Mouse (Mus musculus): ENCODE data around the gene Car7. TPM values are rescaled to one million over a fixed set of nuclear protein-coding genes. Genes with fewer than 3 reads are reported as not detected.

The Car7 gene
- total RNA-seq (2015; ENCODE audit: low replicate concordance) (not detected in 2 replicates), total RNA-seq (2017; ENCODE audit: low replicate concordance) (0.51 TPM in 1 of 2 replicates, not detected in the other)

DNA sequence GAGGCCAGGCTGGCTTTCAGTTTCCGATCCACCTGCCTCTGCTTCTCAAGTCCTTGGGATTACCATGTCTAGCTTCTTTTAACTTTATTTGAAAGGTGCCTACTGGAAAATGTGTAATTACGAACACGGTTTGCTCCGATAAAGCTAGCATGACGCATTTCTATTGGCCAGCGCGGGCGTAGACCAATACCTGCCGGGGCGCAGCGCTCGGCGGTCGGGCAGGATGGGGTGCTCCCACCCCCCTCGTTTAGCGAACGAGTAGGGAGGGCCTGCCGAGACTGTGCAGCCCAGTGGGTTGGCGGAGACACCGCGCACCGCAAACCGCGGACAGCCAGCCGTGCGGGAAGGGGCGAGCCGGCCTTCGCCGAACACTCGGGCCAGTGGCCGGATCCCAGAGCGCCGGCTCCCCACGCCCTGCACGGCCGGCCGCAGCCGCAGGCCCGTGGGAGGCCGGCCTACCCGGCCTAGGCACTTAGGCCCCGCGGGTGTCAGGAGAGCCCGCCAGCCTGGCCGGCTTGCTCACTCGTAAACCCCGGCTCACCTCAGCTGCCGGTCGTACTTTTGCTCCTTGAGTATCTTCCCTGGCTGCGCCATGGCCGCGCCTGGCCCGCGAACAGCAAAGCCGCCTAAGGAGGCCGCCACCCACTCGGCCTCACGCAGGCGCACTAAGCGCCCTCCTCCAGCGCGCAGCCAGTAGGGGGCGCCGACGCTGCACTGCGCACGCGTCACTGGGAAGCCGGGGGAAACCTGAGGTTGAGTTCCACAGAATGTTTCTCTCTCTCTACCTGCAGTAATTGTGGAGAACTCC is at the start of gene Car7, which contains the start of gene Nae1:
Gene Car7 (plus strand): TSS at position 719 of the 808 bp plus-strand sequence.
Gene Nae1 (minus strand): TSS at position 667 of the 808 bp plus-strand sequence.
- ATAC-seq (replicated peaks; ENCODE audit: low FRiP score, poor library complexity, severe bottlenecking): peak; percentile 96

DNA sequence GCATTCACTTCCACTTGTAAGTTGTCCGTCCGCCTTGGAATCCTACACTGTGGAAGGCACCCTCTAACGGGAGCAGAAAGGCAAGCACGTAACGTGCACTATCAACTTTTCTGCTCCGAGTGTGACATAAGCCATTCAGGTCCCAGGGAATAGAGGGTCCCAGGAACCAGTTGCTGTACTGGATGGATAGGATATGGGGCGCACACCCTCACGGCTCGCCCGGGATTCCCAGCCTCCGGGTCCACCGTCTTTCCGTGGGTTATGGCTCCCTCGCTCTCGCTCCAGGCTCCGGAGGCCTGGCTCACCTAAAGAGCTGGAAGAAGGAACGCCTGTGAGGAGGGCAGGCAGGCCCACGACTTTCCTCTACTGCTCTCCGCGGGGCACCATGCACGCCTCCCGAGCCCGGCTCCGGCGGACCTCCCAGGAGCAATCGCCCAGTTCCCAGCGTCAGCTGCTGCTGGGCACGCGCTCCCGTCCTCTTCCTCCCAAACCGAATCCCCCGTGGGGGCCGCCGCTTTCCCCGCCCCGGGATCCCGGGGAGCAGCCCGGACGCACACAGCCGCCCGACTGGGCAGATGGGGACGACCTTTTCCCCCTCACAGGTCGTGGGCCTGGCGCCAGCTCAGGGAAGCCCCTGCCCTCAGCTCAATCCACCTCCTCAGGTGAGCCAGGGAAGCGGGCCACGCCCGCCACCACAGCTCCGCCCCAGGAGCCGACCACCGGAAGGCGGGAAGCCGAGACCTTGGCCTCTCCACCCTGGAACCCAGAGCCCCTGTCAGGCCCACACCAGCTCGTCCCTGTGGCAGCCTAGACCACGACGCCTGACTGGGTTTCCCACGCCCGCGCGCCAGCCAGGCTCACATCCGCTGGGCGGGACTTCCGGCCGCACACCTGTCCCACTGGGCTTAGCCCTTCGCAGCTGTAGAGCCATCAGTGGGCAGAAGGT is 25.2 kb upstream of the Car7 start, which contains the start of gene Terb1:
Gene Terb1 (minus strand): TSS at position 850 of the 946 bp plus-strand sequence.
- no peak for ATAC-seq (replicated peaks; ENCODE audit: low FRiP score, poor library complexity, severe bottlenecking)

DNA sequence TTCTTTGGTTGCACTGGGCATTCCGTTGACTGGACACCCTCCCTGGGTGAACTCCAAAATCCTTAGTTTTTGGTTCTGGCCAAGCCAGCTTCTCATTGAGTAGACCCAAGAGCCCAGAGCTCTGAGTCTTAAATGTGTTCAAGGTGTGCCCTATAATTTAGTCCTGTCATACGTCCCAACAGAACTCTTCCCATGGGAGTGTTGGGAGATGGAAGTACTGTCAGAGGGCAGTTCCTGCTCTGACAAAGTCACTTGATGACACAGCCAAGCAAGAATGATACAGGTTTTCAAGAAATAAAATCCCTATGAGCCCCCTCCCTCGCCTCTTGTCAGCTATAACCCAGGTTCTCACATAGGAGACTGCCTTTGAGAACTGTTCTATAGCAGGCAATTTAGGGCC is 24.4 kb upstream of the Car7 start:
- ATAC-seq (replicated peaks; ENCODE audit: low FRiP score, poor library complexity, severe bottlenecking): no peak

DNA sequence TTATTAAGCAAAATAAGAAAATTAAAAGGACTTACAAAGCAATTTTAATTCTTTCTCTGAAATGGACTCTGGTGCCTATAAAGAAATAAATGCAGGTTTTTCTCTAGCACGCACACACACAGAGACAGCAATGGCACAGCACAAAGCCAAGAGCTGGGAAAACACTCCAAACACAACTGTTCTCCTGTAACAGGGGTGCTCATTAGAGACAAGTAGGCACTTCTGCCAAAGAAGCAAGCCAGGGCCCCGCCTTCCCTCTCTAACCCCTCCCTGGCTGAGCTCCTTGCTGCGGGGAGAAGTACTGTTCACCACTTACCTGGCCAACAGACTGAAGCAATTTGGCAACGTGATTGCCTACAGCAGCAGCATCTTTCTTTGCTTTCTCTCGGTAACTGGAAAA is 16.6 kb upstream of the Car7 start:
- no peak for ATAC-seq (replicated peaks; ENCODE audit: low FRiP score, poor library complexity, severe bottlenecking)

DNA sequence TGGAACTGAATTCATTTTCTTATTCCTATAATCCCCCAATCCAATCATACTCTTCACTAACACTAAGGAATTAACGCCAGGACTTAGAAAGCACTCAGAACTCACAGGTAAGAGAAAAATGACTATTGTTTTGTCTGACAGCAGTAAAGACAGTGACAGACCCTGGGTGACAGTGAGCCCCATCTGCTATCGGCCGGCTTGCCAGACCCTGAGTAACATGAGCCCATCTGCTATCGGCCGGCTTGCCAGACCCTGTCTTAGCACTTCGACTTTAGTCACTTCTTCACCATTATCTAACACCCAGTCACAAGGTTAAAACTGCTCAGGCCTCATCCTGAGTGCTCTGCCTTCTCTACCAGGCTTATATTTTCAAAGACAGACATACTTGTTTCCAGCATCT is 4.8 kb upstream of the Car7 start:
- ATAC-seq (replicated peaks; ENCODE audit: low FRiP score, poor library complexity, severe bottlenecking): no peak

DNA sequence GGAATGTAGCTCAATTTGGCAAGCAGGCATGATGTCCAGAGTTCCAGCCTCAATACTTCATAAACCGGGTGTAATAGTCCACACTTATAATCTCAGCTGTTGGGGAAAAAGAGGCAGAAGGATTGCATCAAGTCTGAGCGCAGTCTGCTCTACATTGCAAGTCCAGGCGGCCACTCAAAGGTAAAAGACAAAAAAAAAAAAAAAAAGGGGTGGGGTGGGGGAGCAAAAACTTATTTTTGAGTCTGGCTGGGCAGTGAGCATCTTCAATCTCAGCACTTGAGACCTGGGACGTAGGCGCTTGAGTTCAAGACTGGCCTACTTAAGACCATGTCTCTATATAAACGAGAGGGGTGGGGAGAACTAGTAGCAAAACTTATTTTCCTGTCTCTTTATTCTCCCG is 938 bp upstream of the Car7 start:
- ATAC-seq (replicated peaks; ENCODE audit: low FRiP score, poor library complexity, severe bottlenecking): no peak

DNA sequence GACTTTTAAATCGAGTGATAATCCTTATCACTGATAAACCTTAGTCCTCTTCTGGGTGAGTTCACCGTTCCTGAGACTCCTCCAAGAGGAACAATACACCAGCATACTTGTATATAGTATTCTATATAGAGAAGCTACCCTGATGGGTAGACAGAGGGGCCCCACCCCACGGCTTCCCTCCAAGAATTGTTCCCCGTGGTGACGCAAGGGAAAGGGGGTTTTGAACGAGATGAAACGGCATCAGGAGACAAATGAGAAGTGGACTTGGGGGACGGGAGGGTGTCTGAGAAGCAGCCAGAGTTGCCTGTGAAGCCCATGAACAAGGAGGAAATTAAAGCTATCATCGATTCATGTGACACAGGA is 271 bp downstream of the Car7 start:
- ATAC-seq (replicated peaks; ENCODE audit: low FRiP score, poor library complexity, severe bottlenecking): peak; percentile 69

DNA sequence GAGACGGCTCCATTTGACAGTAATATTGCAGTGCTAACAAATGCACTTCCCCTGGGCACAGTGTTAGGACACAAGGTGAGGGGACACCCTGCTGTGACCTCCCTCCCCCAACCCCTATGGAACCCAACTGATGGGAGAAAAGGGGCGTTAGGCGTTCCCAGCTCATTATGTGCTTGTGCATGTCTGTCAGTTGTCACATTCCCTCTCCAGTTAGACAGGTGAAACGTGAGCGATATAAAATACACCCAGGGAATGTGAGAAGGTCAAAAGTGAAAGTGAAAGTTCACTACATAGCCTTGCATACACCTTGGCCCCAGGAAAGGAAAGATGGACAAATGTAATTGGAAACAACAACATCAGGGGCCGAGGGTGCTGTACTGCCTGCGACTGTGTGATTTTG is 889 bp downstream of the Car7 start:
- ATAC-seq (replicated peaks; ENCODE audit: low FRiP score, poor library complexity, severe bottlenecking): peak; percentile 30; the same call in 1 of the 2 replicates

DNA sequence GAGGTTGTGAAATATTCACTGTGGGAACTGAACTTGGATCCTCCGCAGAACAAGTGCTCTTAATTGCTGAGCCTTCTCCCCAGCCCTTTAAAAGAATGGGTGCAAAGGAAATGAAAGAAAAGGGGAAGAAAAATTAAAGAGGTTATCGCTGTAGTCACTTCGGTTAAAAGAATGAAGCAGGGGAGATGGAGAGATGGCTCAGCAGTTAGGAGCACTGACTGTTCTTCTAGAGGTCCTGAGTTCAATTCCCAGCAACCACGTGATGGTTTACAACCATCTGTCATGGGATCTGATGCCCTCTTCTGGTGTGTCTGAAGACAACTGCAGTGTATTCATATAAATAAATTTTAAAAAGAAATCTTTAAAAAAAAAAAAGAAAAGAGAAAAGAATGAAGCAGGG is 1.5 kb downstream of the Car7 start:
- no peak for ATAC-seq (replicated peaks; ENCODE audit: low FRiP score, poor library complexity, severe bottlenecking)

DNA sequence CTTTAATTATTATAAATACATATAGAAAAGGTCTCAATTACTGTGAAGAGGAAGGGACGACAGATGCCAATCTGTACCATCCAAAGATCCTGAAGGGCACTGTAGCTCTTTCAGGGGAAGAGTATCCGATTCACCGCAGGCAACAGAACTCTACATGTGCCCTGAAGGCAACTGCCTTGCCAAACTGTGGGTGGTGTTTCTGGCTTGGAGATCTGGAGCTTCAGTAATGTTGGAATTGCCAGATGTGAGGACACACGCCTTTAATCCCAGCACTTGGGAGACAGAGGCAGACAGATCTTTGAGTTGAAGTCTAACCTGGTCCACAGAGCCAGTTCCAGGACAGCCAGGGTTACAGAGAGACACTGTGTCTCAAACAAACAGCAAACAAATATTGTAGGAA is 4.4 kb downstream of the Car7 start:
- no peak for ATAC-seq (replicated peaks; ENCODE audit: low FRiP score, poor library complexity, severe bottlenecking)

DNA sequence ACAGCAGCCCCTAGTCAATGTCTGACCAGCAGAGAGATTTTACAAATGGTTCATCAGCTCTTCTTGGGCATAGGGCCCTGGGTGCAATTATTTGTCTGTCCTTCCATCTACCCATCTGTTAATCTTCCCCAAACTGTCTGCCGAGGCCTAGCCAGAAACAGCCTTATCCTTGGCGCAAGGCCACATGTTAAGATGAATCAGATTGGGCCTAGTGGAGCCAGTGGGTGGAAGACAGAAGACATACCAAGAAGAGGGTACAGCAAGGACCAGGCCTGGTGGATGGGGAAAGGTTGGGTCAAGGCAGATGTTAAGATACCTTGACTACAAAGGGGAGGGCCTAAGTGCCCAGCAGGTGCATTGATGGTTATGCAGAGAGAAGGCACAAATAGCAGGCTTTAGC is 5.1 kb downstream of the Car7 start:
- no peak for ATAC-seq (replicated peaks; ENCODE audit: low FRiP score, poor library complexity, severe bottlenecking)

DNA sequence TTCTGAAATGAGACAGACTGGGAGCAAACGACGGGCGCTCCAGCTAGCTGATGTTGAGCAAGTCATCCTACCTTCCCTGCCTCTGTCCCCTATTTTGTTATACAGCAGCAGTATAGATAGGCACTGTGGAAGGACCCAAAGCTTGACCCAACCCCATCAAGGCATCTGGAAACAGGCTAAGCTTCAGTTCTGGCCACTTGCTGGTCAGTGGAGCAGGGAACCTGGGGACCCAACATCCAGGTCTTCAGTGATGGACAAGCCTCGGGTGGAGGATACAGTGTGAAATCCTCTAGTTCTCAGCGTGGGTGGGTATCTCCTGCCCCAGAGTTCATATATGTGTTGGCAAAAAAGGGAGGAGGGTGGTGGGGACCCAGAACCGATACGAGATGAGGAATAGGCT is 5.7 kb downstream of the Car7 start:
- no peak for ATAC-seq (replicated peaks; ENCODE audit: low FRiP score, poor library complexity, severe bottlenecking)

DNA sequence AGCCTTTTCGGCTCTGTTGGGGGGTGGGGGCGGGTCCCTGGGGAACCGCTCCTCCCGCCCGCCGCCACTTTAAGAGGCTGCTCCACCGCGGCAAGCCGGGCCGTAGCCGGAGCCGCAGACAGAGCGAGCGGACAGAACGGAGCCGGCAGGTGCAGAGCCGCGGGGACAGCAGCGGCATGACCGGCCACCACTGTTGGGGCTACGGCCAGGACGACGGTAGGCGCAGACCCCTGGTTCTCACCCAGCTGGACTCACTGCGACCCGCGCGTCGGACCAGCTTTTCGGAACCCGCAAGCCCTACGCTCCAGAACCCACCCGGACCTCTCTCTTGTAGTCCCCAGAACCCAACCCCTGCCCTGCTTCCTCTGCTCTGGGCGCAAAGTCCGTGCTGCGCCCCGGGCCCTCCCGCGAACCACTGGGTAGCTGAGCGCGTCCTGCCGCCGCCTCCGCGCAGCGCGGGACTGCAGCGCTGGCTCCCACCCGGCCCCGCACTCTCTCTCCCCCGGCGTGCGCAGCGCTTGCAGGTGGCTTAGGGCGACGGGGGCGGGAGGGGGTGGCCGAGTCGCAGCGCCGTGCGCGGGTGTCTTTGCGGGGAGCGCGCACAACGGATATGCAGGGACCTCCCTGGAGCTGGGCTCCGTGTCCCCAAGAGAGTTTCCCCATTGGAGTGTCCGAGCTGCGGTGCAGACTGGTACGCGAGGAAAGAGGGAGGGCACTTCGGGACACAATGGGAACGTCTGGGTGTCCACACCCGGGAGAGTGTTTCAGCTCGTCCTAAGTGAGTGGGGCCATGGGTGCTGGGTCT is 6.4 kb downstream of the Car7 start:
- no peak for ATAC-seq (replicated peaks; ENCODE audit: low FRiP score, poor library complexity, severe bottlenecking)

DNA sequence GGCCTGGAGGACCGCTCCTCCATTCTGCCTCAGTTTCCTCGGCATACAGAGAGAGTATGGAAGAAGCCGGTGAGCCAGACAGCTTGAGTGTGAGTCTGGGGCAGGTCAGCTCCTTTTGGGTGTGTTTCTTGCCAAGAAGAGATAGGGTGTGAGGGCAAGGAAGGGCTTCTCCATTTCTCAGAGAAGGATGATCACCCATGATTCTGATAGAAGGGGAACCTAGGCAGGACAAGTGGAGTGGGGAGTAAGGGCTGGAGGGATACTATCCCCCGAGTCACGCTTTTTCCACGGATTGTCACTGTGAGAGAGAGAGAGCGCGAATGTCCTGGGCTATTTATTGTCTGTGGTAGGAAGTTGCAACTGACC is 7.0 kb downstream of the Car7 start:
- no peak for ATAC-seq (replicated peaks; ENCODE audit: low FRiP score, poor library complexity, severe bottlenecking)

DNA sequence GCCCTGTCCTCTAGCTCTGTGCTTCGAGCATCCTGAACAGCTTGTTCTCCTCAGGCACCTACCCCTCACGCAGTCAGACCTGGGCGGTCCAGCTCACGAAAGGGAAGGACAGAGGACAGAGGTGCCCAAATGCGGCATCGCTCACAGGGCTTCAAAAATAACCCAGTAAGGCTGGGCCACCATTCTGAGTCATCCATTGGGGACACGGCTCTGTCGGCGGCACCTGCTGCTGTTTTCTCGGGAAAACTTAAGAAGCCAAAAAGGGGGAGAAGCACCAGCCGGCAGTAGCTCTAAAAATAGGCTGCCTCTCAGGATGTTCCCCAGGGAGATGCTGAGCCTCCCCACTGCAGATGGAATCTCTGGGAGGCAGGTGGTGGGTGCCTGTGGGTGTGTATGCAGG is 7.7 kb downstream of the Car7 start:
- ATAC-seq (replicated peaks; ENCODE audit: low FRiP score, poor library complexity, severe bottlenecking): no peak

DNA sequence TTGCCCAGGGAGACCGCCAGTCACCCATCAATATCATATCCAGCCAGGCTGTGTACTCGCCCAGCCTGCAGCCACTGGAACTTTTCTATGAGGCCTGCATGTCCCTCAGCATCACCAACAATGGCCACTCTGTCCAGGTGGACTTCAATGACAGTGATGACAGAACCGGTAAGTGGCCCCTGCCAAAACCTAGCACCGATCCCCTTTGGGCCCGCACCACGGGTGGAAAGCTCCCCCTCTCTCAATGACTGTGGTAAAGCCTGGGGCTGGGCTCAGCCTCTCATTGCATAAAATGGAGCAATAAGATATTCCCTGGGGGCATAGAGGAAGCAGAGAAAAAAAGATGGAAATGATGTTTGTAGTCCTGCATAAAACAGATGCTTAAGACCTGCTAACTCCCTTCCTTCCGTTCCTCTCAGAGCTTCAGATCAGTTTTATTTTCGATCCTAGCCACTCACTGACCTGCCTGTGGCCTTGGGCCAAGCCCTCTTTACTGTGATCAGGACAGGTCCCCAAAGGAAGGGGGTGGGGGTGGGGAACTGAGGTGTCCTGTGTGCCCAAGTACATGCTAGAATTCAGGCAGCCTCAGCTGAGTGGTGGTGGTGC is 9.1 kb downstream of the Car7 start:
- ATAC-seq (replicated peaks; ENCODE audit: low FRiP score, poor library complexity, severe bottlenecking): no peak

DNA sequence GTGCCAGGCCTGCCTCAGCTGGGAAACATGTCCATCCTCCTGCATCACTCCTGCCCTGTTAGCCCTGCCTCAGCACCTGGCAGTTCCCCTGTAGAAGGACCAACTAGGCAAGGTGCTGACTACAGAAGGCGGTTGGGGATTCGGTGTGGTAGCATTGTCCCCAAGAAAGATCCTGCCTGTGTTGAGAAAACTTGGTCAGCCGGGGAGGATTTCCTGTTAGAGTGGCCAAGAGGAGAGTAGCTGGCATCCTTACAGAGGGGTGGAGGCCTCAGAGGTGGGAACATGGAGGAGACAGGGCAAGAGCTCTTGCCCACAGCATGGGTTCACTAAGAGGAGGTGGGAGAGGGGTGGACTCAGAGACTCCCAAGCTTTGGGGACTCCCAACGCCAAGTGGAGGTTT is 20.7 kb downstream of the Car7 start:
- ATAC-seq (replicated peaks; ENCODE audit: low FRiP score, poor library complexity, severe bottlenecking): no peak

DNA sequence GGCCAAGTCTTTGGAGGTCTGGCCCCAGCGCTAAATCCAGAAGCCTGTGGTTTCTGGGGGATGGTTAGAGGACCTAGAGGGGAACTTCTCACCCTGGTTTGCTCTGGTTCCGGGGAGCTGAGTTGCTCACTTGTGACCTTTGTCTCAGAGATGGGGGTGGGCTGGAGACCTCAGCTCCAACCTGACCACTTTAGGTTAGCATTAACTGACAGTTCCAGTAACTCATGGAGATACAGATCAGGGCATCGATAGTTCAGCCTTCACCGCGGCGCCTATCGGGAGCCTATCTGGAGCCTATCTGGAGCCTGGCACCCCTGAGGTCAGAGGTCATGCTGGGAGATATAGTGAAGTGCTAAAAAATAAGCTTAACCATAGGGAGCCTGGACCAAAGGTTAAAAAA is 22.7 kb downstream of the Car7 start:
- ATAC-seq (replicated peaks; ENCODE audit: low FRiP score, poor library complexity, severe bottlenecking): no peak

DNA sequence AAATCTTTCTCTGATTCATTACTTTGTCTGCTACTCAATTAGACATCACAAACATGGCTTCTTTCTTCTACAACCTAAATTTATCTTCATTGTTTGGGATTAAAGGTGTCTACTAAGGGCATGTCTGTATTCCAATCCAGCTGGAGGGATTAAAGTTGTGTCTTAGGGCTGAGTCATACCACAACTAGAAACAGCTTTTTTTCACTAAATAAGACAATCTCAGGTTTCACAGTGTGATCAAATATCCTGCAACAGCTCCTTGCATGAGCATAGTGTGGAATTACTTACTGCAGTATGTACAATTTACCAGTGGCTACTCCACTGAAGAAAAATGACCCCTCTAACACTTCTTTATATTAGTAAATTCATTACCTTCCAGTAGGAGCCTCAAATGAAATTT is 26.2 kb downstream of the Car7 start:
- no peak for ATAC-seq (replicated peaks; ENCODE audit: low FRiP score, poor library complexity, severe bottlenecking)
